Mouse (Mus musculus) midbrain, embryonic 13.5 days (tissue): Measurements from ENCODE around the gene Nuak1. TPM values are rescaled to one million over a fixed set of nuclear protein-coding genes. Genes with fewer than 3 reads are reported as not detected.

Experiments used
- ATAC-seq: fragments of 200-750 bp; cut with Nextera tagmentation; 2 replicates; pipeline ENCODE4 v1.8.0; 2017; ENCODE audit warnings: mild to moderate bottlenecking, moderate TSS enrichment, moderate library complexity
- H3K27ac ChIP-seq: fragments of 300-500 bp; sonication (generic); 2 replicates; pipeline ENCODE4 v1.5.1; 2015; ENCODE audit warnings: inconsistent platforms, mild to moderate bottlenecking, moderate library complexity
- H3K27me3 ChIP-seq: fragments of 300-500 bp; sonication (generic); 2 replicates; pipeline ENCODE4 v1.6.1; 2015; ENCODE audit warnings: mild to moderate bottlenecking, inconsistent platforms
- H3K36me3 ChIP-seq: fragments of 300-500 bp; sonication (generic); 2 replicates; pipeline ENCODE4 v1.6.1; 2015; ENCODE audit warnings: mild to moderate bottlenecking, inconsistent platforms
- H3K4me1 ChIP-seq: fragments of 300-500 bp; sonication (generic); replicated peaks from 2 replicates; pipeline ENCODE4 v1.6.1; 2015; ENCODE audit warnings: inconsistent platforms
- H3K4me2 ChIP-seq: fragments of 300-500 bp; sonication (generic); replicated peaks from 2 replicates; pipeline ENCODE4 v1.6.1; 2015; ENCODE audit warnings: moderate library complexity, mild to moderate bottlenecking, inconsistent platforms
- H3K4me3 ChIP-seq: fragments of 300-500 bp; sonication (generic); replicated peaks from 2 replicates; pipeline ENCODE4 v1.5.1; 2015; ENCODE audit warnings: mild to moderate bottlenecking, inconsistent platforms
- H3K9ac ChIP-seq: fragments of 300-500 bp; sonication (generic); replicated peaks from 2 replicates; pipeline ENCODE4 v1.6.1; 2015; ENCODE audit warnings: mild to moderate bottlenecking, inconsistent platforms
- H3K9me3 ChIP-seq: fragments of 300-500 bp; sonication (generic); 2 replicates; pipeline ENCODE4 v1.6.1; 2016; ENCODE audit warnings: mild to moderate bottlenecking, inconsistent platforms
- WGBS: fragments of 180-500 bp; shearing (Covaris S2); methylation state at CpG from one replicate; pipeline ENCODE4 v1.1.7; 2015; 5-methylcytosine and 5-hydroxymethylcytosine counted together
- polyA plus RNA-seq: library from polyadenylated mRNA; unstranded; fragments of >200 nt; fragmentation: Nextera tagmentation; extraction: Ambion mirVana; gene quantifications from 2 replicates; pipeline ENCODE4 v1.2.1, GENCODE M21; 2015

Nuak1 gene
- polyA plus RNA-seq, 1 experiment from 2014 or later = 5.0 TPM

GRCm38 (mm10) chr10:84401189-84401588 is 39.2 kb downstream of the Nuak1 start:
- Histone ChIP-seq H3K9ac (no peak overlapping the region), H3K4me2 (no peak overlapping the region), H3K27ac (no peak overlapping the region), H3K4me1 (peaks cover 41% of the 10 kb centered on the region), H3K36me3 (no peaks in the 10 kb centered on the region), H3K27me3 (no peaks in the 10 kb centered on the region), H3K9me3 (peaks cover 3% of the 10 kb centered on the region; the same call in 1 of the 2 replicates), H3K4me3 (no peak overlapping the region)
- peak; percentile 61; the same call in 1 of the 2 replicates for ATAC-seq
- 6% methylated on average over 4 of the region's 4 CpGs for WGBS

GRCm38 (mm10) chr10:84400037-84400681 is 40.2 kb downstream of the Nuak1 start:
- Histone ChIP-seq H3K36me3 (no peaks in the 10 kb centered on the region), H3K4me2 (no peak overlapping the region), H3K4me3 (no peak overlapping the region), H3K27ac (peak overlapping the region; percentile 51), H3K27me3 (no peaks in the 10 kb centered on the region), H3K9ac (no peak overlapping the region), H3K4me1 (peaks cover 43% of the 10 kb centered on the region), H3K9me3 (peaks cover 3% of the 10 kb centered on the region; the same call in 1 of the 2 replicates)
- 54% methylated on average over 7 of the region's 7 CpGs for WGBS
- no peak for ATAC-seq

GRCm38 (mm10) chr10:84397276-84397675 is 43.1 kb downstream of the Nuak1 start:
- Histone ChIP-seq H3K9ac (no peak overlapping the region), H3K9me3 (peaks cover 3% of the 10 kb centered on the region; the same call in 1 of the 2 replicates), H3K4me2 (no peak overlapping the region), H3K4me3 (no peak overlapping the region), H3K36me3 (no peaks in the 10 kb centered on the region), H3K27me3 (no peaks in the 10 kb centered on the region), H3K27ac (no peak overlapping the region), H3K4me1 (peaks cover 63% of the 10 kb centered on the region)
- ATAC-seq = no peak
- 95% methylated on average over 4 of the region's 4 CpGs for WGBS

GRCm38 (mm10) chr10:84395885-84396659 is 44.3 kb downstream of the Nuak1 start:
- Histone ChIP-seq H3K4me1 (peaks cover 57% of the 10 kb centered on the region), H3K4me2 (no peak overlapping the region), H3K36me3 (no peaks in the 10 kb centered on the region; the same call in 1 of the 2 replicates), H3K27me3 (no peaks in the 10 kb centered on the region), H3K4me3 (no peak overlapping the region), H3K27ac (no peak overlapping the region), H3K9me3 (peaks cover 3% of the 10 kb centered on the region; the same call in 1 of the 2 replicates), H3K9ac (no peak overlapping the region)
- 89% methylated on average over 8 of the region's 8 CpGs for WGBS
- ATAC-seq = no peak

GRCm38 (mm10) chr10:84395259-84395658 is 45.1 kb downstream of the Nuak1 start:
- H3K9me3 ChIP-seq = peaks cover 3% of the 10 kb centered on the region; the same call in 1 of the 2 replicates
- H3K4me1 ChIP-seq = peaks cover 48% of the 10 kb centered on the region
- no peaks in the 10 kb centered on the region; the same call in 1 of the 2 replicates for H3K36me3 ChIP-seq
- no peak overlapping the region for H3K27ac ChIP-seq
- H3K4me3 ChIP-seq = no peak overlapping the region
- no peak overlapping the region for H3K4me2 ChIP-seq
- no peak for ATAC-seq
- H3K27me3 ChIP-seq = no peaks in the 10 kb centered on the region
- no peak overlapping the region for H3K9ac ChIP-seq
- WGBS = 87% methylated on average over 5 of the region's 5 CpGs

- Histone ChIP-seq H3K27ac (no peak overlapping the region), H3K36me3 (no peaks in the 10 kb centered on the region; the same call in 1 of the 2 replicates), H3K4me2 (no peak overlapping the region), H3K4me3 (no peak overlapping the region), H3K9me3 (no peaks in the 10 kb centered on the region), H3K27me3 (no peaks in the 10 kb centered on the region), H3K9ac (no peak overlapping the region), H3K4me1 (peaks cover 52% of the 10 kb centered on the region)
- WGBS = 85% methylated on average over 12 of the region's 12 CpGs
- no peak for ATAC-seq
Observed at GRCm38 (mm10) chr10:84393881-84394280, 46.5 kb downstream of the Nuak1 start.

GRCm38 (mm10) chr10:84393405-84393804 is 47.0 kb downstream of the Nuak1 start:
- 83% methylated on average over 9 of the region's 9 CpGs for WGBS
- no peak overlapping the region for H3K4me3 ChIP-seq
- no peak overlapping the region for H3K9ac ChIP-seq
- no peaks in the 10 kb centered on the region for H3K9me3 ChIP-seq
- no peak overlapping the region for H3K4me2 ChIP-seq
- H3K36me3 ChIP-seq = no peaks in the 10 kb centered on the region; the same call in 1 of the 2 replicates
- peaks cover 57% of the 10 kb centered on the region for H3K4me1 ChIP-seq
- no peak overlapping the region for H3K27ac ChIP-seq
- ATAC-seq = no peak
- no peaks in the 10 kb centered on the region for H3K27me3 ChIP-seq

GRCm38 (mm10) chr10:84392723-84393081 is 47.7 kb downstream of the Nuak1 start:
- Histone ChIP-seq H3K9ac (0 out of 2 replicates have a peak overlapping the region, but pooled peaks have one; percentile 4), H3K27me3 (no peaks in the 10 kb centered on the region), H3K4me2 (no peak overlapping the region), H3K4me3 (no peak overlapping the region), H3K36me3 (no peaks in the 10 kb centered on the region; the same call in 1 of the 2 replicates), H3K27ac (peak overlapping the region; percentile 26; the same call in 1 of the 2 replicates), H3K4me1 (peaks cover 64% of the 10 kb centered on the region), H3K9me3 (no peaks in the 10 kb centered on the region)
- 40% methylated on average over 3 of the region's 3 CpGs for WGBS
- no peak for ATAC-seq

GRCm38 (mm10) chr10:84392027-84392722 is 48.2 kb downstream of the Nuak1 start:
- Histone ChIP-seq H3K36me3 (no peaks in the 10 kb centered on the region; the same call in 1 of the 2 replicates), H3K4me1 (peaks cover 69% of the 10 kb centered on the region), H3K4me3 (no peak overlapping the region; the same call in 1 of the 2 replicates), H3K27me3 (no peaks in the 10 kb centered on the region), H3K9ac (0 out of 2 replicates have a peak overlapping the region, but pooled peaks have one; percentile 4), H3K4me2 (peak overlapping the region; percentile 28), H3K9me3 (no peaks in the 10 kb centered on the region), H3K27ac (peak overlapping the region; percentile 26; the same call in 1 of the 2 replicates)
- peak; percentile 18; the same call in 1 of the 2 replicates for ATAC-seq
- WGBS = 25% methylated on average over 14 of the region's 14 CpGs

- no peaks in the 10 kb centered on the region; the same call in 1 of the 2 replicates for H3K36me3 ChIP-seq
- no peak for ATAC-seq
- no peak overlapping the region for H3K4me3 ChIP-seq
- H3K4me1 ChIP-seq = peaks cover 77% of the 10 kb centered on the region
- no peak overlapping the region for H3K9ac ChIP-seq
- H3K27ac ChIP-seq = no peak overlapping the region
- no peak overlapping the region for H3K4me2 ChIP-seq
- WGBS = 59% methylated on average over 5 of the region's 5 CpGs
- no peaks in the 10 kb centered on the region for H3K9me3 ChIP-seq
- no peaks in the 10 kb centered on the region for H3K27me3 ChIP-seq
Observed at GRCm38 (mm10) chr10:84389707-84390106, 50.7 kb downstream of the Nuak1 start.

- no peak overlapping the region for H3K9ac ChIP-seq
- no peaks in the 10 kb centered on the region; the same call in 1 of the 2 replicates for H3K36me3 ChIP-seq
- H3K4me1 ChIP-seq = peaks cover 78% of the 10 kb centered on the region
- H3K4me2 ChIP-seq = no peak overlapping the region
- H3K9me3 ChIP-seq = no peaks in the 10 kb centered on the region
- ATAC-seq = no peak
- H3K27ac ChIP-seq = peak overlapping the region; percentile 3
- H3K4me3 ChIP-seq = no peak overlapping the region
- WGBS = 50% methylated on average over 22 of the region's 22 CpGs
- no peaks in the 10 kb centered on the region for H3K27me3 ChIP-seq
Observed at GRCm38 (mm10) chr10:84388357-84389141, 51.8 kb downstream of the Nuak1 start.
